Mouse (Mus musculus) MN1 (cell line): ENCODE results near the gene Cd40lg.

Experiments used
- DNase-seq: peaks from one replicate; pipeline ENCODE4 v3.0.0-alpha.2; 2016; ENCODE audit warnings: low spot score

Cd40lg gene

GRCm38 (mm10) chrX:57263515-57263914 lies 51.6 kb downstream of the Cd40lg start:
- DNase-seq: no peak
